Mouse (Mus musculus): Measurements from ENCODE around the gene Wnt1.

Gene Wnt1

DNA sequence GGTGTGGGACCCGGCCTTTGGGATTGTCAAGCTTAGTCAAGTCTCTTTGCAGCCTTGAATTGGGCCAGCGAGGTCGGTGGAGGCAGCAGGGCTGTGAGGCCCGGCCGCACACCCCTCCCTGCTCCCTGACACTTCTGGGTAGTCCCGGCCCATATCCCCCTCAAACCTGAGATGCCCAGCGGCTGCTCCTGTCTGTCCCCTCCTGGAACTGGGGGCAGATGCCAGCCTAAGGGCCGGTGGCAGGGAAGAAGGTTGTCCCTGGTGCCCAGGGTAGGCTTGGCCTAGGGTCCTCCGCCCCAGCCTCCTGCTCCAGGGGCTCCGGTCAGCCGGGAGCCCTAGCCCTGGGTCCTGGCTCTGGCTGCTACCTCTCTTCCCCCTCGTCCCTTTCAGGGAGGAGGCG lies 44.4 kb downstream of the Wnt1 start:
- DNase-seq (ENCODE audit: low read depth, low spot score), result no peak

DNA sequence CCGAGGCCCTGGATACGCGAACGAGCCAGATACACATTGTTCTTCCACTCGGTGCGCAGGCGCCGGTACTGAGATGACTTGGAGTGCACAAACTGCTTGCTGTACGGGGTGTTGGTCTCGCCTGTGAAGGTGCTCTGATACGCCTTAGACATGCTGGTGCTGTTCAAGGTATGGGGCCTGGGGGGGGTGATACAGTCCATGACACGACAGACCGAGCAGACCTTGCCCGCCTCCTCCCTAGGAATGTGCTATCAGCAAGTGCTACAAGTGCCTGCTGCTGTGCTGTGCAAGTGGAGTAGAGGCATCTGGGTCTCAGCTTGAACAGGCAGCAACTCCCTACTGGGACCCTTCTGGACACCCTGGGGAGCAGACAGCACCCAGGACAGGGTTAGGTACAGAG lies 45.6 kb downstream of the Wnt1 start:
- no peak for DNase-seq (ENCODE audit: low read depth, low spot score)

DNA sequence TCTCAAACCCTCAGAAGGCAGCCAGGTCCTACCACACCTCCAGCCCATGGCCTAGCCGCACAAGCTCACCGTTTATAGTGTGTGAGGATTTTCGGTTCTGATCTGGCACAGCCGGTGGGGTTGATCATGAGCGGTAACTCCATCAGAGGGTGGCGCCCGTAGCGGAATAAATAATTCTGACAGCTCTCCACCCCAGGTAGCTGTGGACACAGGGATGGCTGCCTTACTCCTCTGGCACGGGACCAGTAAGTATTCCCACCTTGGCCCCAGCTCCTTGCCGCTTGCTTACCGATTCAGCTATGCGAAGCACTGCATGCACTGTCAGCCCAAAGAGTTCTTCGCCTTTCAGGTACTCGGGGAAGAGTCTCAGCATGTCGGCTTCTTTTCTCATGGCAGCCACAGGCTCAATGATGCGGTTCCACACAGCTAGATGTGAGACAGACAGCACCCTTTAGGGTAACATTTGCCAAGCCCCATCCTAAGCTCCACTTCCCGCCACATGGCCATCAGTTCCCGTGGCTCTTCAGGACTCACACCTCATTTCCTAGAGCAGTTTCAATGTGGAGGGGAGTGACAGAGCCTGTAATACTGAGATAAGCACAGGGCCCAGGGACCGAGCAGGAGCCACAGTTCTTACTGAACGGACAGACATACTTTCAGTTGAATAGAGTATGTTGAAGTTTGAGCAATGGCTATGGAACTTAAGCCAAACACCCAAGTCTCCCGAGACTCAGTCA lies 47.5 kb downstream of the Wnt1 start:
- no peak for DNase-seq (ENCODE audit: low read depth, low spot score)

DNA sequence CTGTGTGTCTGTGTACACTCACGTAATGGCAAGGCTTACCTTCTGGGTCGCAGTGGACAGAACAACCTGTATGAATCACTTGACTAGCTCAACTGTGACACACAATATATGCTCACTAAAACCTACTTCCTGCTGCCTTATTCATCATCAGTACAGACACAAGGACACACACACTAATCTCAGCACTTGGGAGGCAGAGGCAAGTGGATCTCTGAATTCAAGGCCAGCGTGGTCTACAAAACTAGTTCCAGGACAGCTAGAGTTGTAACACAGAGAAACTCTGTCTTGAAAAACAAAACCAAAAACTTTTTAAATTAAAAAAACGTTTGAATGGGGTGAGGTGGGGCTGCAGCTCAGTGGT lies 48.1 kb downstream of the Wnt1 start:
- no peak for DNase-seq (ENCODE audit: low read depth, low spot score)

DNA sequence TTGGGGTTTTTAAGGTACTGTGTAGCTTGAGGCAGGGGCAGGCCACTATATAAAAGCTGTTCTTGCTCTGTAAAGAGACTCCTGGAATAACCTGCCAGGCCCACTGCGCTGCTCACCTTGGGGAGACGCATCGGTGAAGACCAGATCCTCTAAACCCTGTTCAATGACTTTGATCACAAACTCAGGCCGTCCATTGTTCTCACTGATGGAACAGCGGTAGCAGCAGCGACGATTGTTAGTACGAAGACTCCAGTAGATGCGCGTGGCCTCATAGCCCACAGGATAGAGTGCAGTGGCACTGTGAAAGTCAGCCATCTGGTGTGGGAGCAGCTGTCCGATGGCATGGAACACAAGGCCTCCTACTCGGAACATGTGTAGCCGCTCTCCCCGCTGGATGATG lies 49.5 kb downstream of the Wnt1 start:
- no peak for DNase-seq (ENCODE audit: low read depth, low spot score)

DNA sequence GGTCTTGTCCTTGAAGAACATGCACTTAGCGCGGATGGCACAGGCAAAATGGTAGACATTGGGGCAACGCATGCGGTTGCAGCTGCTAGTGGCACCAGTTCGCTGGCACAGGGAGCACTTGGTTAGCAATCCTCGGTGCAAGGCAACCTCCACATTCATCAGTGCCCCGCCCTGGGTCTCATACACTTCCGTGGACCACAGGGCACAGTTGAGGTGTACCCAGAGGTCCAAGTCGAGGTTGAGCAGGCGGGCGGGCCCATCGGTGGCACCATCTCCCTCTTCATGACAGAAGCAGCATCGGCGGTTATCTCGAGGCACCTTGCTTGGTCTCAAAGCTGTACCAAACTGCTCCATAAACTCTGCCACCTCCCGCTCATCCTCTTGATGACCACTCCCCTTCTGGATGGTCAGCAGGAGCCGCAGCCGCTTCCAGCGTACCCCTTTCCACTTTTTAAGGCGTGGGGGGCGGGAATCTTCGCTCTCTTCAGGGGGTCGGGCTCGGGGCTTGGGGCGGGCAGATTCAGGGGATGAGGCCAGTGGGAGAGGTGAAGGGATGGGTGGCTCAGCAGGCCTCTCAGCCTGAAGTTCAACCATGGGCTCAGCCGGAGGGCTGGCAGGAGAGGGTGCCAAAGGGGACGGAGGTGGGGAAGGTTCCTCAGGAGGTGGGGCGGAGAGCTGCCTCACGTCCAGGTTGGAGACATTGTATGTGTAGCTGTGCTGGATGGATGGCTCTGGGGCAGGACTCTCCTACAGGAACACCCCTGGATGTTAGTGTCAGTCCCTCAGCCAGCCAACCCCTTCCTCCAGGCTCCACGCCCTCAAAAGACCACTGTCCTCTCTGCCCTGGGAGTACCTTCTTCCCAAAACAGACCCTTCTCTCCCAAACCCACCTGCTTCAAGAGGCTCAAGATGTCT lies 50.3 kb downstream of the Wnt1 start:
- no peak for DNase-seq (ENCODE audit: low read depth, low spot score)
